Mouse (Mus musculus) myocyte (in vitro differentiated cells): ENCODE data around the gene Baz1a. TPM values are rescaled to one million over a fixed set of nuclear protein-coding genes. Genes with fewer than 3 reads are reported as not detected.
"Not testable (repeated sequence)": the region's sequence is repeated elsewhere in the genome, so short reads cannot be mapped to it uniquely, and the experiment has no call there.

Experiments
- H3K27me3 ChIP-seq: one replicate; pipeline ENCODE4 v1.6.1; 2011; ENCODE audit not compliant: control insufficient read depth, insufficient read depth, insufficient read length
- H3K36me3 ChIP-seq: one replicate; pipeline ENCODE4 v1.6.1; 2011; ENCODE audit not compliant: control insufficient read depth, insufficient read depth
- H3K4me2 ChIP-seq: one replicate; pipeline ENCODE4 v1.6.1; 2011; ENCODE audit warnings: low read depth, control low read depth
- H3K4me3 ChIP-seq: one replicate; pipeline ENCODE4 v1.5.1; 2011; ENCODE audit warnings: mild to moderate bottlenecking, control low read depth, moderate library complexity
- H3K79me2 ChIP-seq: one replicate; pipeline ENCODE4 v1.6.1; 2011; ENCODE audit not compliant: control insufficient read depth, insufficient read depth
- H3ac ChIP-seq: one replicate; pipeline ENCODE4 v1.6.1; 2011; ENCODE audit not compliant: control insufficient read depth, insufficient read length
- CEBPB ChIP-seq: IDR thresholded peaks from 2 replicates; pipeline ENCODE4 v1.6.1; 2011; ENCODE audit warnings: mild to moderate bottlenecking, moderate library complexity; ENCODE audit not compliant: poor library complexity, insufficient read depth, severe bottlenecking
- E2F4 ChIP-seq: IDR thresholded peaks from one replicate; pipeline ENCODE4 v1.6.1; 2011; ENCODE audit warnings: mild to moderate bottlenecking, control low read depth, moderate library complexity; ENCODE audit not compliant: insufficient read depth
- MAX ChIP-seq: IDR thresholded peaks from one replicate; pipeline ENCODE4 v1.6.1; 2011; ENCODE audit warnings: low read depth, mild to moderate bottlenecking, control low read depth
- MYOD1 ChIP-seq, 3 experiments: IDR thresholded peaks; one replicate each; pipeline ENCODE4 v1.6.1; 2011; ENCODE audit warnings: control low read depth in 2 of 3, low read depth in 2 of 3, mild to moderate bottlenecking in 2 of 3, moderate library complexity in 1 of 3; ENCODE audit not compliant: insufficient read length in 2 of 3, control insufficient read depth in 1 of 3
- MYOG ChIP-seq, 3 experiments: IDR thresholded peaks; one replicate each; pipeline ENCODE4 v1.6.1; 2011; ENCODE audit warnings: control low read depth in 2 of 3, low read depth in 2 of 3, mild to moderate bottlenecking in 2 of 3; ENCODE audit not compliant: insufficient read length in 2 of 3, control insufficient read depth in 1 of 3, insufficient read depth in 1 of 3
- POLR2A ChIP-seq: IDR thresholded peaks from one replicate; pipeline ENCODE4 v1.6.1; 2011; ENCODE audit warnings: low read depth, mild to moderate bottlenecking, control low read depth, moderate library complexity; ENCODE audit not compliant: insufficient read length
- POLR2AphosphoS2 ChIP-seq: IDR thresholded peaks from one replicate; pipeline ENCODE4 v1.6.1; 2011; ENCODE audit warnings: low read depth, control low read depth; ENCODE audit not compliant: insufficient read length
- REST ChIP-seq: IDR thresholded peaks from one replicate; pipeline ENCODE4 v1.6.1; 2011; ENCODE audit warnings: mild to moderate bottlenecking, control low read depth, moderate library complexity; ENCODE audit not compliant: insufficient read depth, insufficient read length
- SRF ChIP-seq: IDR thresholded peaks from one replicate; pipeline ENCODE4 v1.6.1; 2011; ENCODE audit warnings: low read depth; ENCODE audit not compliant: control insufficient read depth, insufficient read length
- TCF12 ChIP-seq: IDR thresholded peaks from one replicate; pipeline ENCODE4 v1.6.1; 2011; ENCODE audit warnings: mild to moderate bottlenecking, control low read depth; ENCODE audit not compliant: poor library complexity, insufficient read depth, severe bottlenecking
- TCF3 ChIP-seq: IDR thresholded peaks from one replicate; pipeline ENCODE4 v1.6.1; 2011; ENCODE audit warnings: low read depth, control low read depth; ENCODE audit not compliant: insufficient read length
- USF1 ChIP-seq: IDR thresholded peaks from one replicate; pipeline ENCODE4 v1.6.1; 2011; ENCODE audit warnings: low read depth, mild to moderate bottlenecking, control low read depth, moderate library complexity
- polyA plus RNA-seq: library from polyadenylated mRNA; unstranded; fragments of >200 nt; fragmentation: generic; extraction: Trizol; gene quantifications from one replicate; pipeline ENCODE4 v1.2.1, GENCODE M21; 2012; ENCODE audit warnings: missing spikeins

Gene Baz1a
- polyA plus RNA-seq, 1 experiment: 7.6 TPM

DNA sequence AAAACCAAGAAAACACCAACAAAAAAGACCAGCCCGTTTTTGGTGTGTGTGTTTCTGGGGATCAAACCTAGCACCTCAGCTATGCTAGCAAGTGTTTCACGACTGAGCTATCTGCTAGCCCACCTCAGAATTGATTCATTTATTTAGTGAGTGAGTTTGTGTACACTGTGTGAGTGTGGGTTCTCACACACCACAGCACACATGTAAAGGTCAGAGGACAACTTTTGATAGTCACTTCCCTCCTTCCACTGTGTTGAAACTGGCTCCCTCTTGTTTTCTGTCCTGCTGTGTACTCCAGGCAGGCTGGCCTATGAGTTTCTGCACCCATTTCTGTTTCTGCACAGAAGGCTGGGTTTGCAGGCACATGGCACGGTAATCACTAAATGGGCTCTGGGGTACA, 103.8 kb downstream of the Baz1a start:
- Histone ChIP-seq H3K4me3 (no peak overlapping the region), H3ac (no peak overlapping the region), H3K79me2 (no peaks in the 10 kb centered on the region), H3K4me2 (no peak overlapping the region), H3K27me3 (no peaks in the 10 kb centered on the region), H3K36me3 (peaks cover 75% of the 10 kb centered on the region)
- no peak for TF ChIP-seq POLR2A
- TF ChIP-seq MYOD1 (IDR thresholded peaks at IDR 0.05; ENCODE audit: control insufficient read depth in 1 of 3, insufficient read length in 2 of 3, low read depth in 2 of 3): no peak
- no peak for TF ChIP-seq USF1
- TF ChIP-seq CEBPB: no peak
- no peak for TF ChIP-seq TCF3
- no peak for TF ChIP-seq MAX
- TF ChIP-seq TCF12: no peak
- TF ChIP-seq SRF: no peak

DNA sequence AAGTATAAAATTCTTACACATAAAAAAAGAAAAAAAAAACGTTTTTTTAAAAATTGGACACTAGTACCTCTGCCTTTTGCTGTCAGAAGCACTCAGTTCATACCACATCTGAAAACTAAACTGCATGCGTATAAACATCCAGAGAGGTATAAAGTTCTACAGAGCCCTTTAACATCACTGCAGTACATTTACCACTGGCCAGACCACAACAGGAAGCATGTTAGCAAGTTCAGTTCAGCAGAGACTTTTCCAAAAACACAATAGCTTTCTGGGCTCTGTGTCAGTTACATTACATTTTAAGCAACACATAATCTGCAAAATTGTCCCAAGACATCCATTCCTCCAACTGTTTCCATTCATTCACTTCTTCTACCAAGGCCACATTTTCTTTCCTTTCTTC, 121.6 kb downstream of the Baz1a start:
- H3K4me2 ChIP-seq, H3ac ChIP-seq, H3K4me3 ChIP-seq, H3K36me3 ChIP-seq, H3K27me3 ChIP-seq, H3K79me2 ChIP-seq: not testable (repeated sequence)

DNA sequence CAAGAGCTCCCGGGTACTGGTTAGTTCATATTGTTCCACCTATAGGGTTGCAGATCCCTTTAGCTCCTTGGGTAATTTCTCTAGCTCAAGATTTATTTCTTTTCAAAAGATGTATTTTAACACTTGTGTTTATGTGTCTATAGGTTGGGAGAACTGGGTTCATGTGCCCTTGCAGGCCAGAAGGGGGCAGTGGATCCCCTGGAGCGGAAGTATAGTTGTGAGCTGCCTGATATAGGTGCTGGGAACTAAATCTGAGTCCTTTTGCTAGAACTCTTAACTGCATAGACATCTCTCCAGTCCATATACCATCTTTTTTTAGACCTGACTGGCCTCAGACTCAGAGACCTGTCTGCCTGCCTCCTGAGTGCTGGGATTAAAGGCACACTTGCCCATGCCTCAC, 123.7 kb downstream of the Baz1a start:
- no peak overlapping the region for H3K4me2 ChIP-seq
- no peak overlapping the region for H3ac ChIP-seq
- peaks cover 4% of the 10 kb centered on the region for H3K36me3 ChIP-seq
- H3K4me3 ChIP-seq: no peak overlapping the region
- no peaks in the 10 kb centered on the region for H3K27me3 ChIP-seq
- no peak for TF ChIP-seq REST
- no peak for TF ChIP-seq MAX
- no peak for TF ChIP-seq USF1
- no peak for TF ChIP-seq MYOD1 (IDR thresholded peaks at IDR 0.05; ENCODE audit: control insufficient read depth in 1 of 3, insufficient read length in 2 of 3, low read depth in 2 of 3)
- no peaks in the 10 kb centered on the region for H3K79me2 ChIP-seq

- Histone ChIP-seq H3K36me3 (no peaks in the 10 kb centered on the region), H3K4me2 (no peak overlapping the region), H3K4me3 (no peak overlapping the region), H3K79me2 (no peaks in the 10 kb centered on the region), H3ac (no peak overlapping the region), H3K27me3 (no peaks in the 10 kb centered on the region)
- TF ChIP-seq CEBPB (no peak), E2F4 (no peak), MYOD1 (IDR thresholded peaks at IDR 0.05; ENCODE audit: control insufficient read depth in 1 of 3, insufficient read length in 2 of 3, low read depth in 2 of 3) (no peak), TCF3 (no peak), SRF (no peak), POLR2AphosphoS2 (no peak), TCF12 (no peak), MAX (no peak), POLR2A (no peak), REST (no peak), MYOG (IDR thresholded peaks at IDR 0.05; ENCODE audit: control insufficient read depth in 1 of 3, insufficient read depth in 1 of 3, insufficient read length in 2 of 3, low read depth in 2 of 3) (no peak), USF1 (no peak)
Observed at GRCm38 (mm10) chr12:54887580-54888127, 126.5 kb downstream of the Baz1a start.

DNA sequence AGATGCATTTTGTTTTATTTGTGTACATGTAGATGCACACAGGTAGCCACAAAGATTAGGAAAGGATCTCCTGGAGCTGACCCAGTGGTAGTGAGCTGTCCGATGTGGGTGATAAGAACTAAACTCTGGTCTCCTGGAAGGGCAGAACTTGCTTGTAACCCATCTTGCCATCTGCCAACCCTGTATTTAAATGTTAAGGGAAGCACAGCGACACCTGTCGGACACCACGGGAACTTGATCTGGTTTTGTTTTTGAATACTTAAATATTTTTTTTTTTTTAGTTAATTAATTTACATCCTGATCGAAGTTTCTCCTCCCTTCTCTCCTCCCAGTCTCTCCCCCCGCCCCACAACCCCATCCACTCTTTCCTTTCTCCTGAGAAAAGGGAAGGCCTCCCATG, 134.5 kb downstream of the Baz1a start:
- Histone ChIP-seq H3K4me2 (no peak overlapping the region), H3K36me3 (no peaks in the 10 kb centered on the region), H3K27me3 (no peaks in the 10 kb centered on the region), H3ac (no peak overlapping the region), H3K4me3 (no peak overlapping the region), H3K79me2 (no peaks in the 10 kb centered on the region)
- TF ChIP-seq TCF12 (no peak), TCF3 (no peak), E2F4 (no peak), POLR2A (no peak), MYOD1 (IDR thresholded peaks at IDR 0.05; ENCODE audit: control insufficient read depth in 1 of 3, insufficient read length in 2 of 3, low read depth in 2 of 3) (no peak), MYOG (IDR thresholded peaks at IDR 0.05; ENCODE audit: control insufficient read depth in 1 of 3, insufficient read depth in 1 of 3, insufficient read length in 2 of 3, low read depth in 2 of 3) (no peak), REST (no peak), CEBPB (no peak), MAX (no peak)
